Mouse (Mus musculus) telencephalon, adult 2 months (tissue): Measurements from ENCODE around the gene Htr1d.

Experiments used
- DNase-seq: peaks from one replicate; pipeline ENCODE4 v3.0.0-alpha.2; 2011; ENCODE audit warnings: low read depth, low spot score

Gene Htr1d

DNA sequence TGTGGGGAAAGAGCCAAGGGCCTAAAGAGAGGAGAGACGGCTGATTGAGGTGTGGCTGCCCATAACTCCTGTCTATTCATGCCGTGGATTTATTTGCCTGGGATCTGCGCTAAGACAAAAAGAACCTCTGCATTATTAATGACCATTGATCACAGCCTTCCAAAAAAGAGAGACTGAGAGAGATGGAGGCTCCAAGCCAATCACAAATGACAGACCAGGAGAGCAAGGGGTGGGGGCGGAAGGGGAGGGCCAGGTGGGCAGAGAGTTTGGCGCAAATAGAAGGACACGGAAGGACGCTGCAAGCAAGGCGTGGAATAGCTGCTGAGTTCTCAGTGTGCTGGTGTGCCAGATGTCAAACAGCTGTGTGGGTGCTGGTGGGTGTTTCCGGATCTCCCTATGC is at the start of gene Htr1d:
Htr1d (plus strand) TSS at position 301 of the 400 bp plus-strand sequence.
- DNase-seq, result no peak

DNA sequence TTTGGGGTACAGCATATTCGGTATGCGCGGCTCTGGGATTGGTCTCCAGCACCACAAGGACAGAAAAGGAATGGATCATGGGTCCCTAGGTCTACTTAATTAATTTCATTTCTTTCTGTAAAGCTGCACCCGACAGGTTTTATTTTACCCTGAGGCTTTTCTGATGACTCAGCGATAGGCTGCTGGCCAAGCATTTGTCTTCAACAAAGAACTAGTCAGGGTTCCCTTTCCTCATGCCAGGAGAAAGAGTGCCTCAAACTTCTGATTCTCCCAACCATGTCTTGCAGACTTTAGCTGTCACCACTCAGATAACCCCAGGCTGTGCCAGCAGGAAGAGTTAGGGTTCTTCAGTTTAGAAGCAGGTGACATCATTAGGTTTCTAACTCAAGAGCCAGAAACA is 46.3 kb upstream of the Htr1d start:
- DNase-seq, result no peak

- no peak for DNase-seq
Observed at GRCm38 (mm10) chr4:136383052-136383451, 40.3 kb upstream of the Htr1d start.

- no peak for DNase-seq
Observed at GRCm38 (mm10) chr4:136383839-136384238, 39.5 kb upstream of the Htr1d start.

DNA sequence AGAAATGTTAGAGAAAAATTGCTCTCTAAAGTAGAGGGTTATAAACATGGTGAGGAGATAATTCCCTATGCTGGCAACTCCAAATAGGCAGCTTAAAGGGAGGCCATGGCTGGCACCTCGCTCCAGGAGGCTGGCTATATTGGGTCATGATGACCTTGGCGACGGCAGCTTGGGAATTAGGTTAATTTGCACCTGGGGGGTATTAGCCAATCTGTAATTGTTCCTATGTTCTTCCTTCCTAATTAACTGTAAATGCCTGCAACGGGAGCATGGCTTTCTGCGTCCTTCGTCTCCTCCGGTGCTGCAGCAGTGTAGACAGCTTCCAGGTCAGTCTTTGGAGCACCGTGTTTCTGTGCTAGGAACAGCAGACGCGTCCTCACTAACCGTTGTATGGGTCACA is 36.1 kb upstream of the Htr1d start:
- DNase-seq, result no peak

- DNase-seq, result no peak
Observed at GRCm38 (mm10) chr4:136401806-136402205, 21.5 kb upstream of the Htr1d start.

DNA sequence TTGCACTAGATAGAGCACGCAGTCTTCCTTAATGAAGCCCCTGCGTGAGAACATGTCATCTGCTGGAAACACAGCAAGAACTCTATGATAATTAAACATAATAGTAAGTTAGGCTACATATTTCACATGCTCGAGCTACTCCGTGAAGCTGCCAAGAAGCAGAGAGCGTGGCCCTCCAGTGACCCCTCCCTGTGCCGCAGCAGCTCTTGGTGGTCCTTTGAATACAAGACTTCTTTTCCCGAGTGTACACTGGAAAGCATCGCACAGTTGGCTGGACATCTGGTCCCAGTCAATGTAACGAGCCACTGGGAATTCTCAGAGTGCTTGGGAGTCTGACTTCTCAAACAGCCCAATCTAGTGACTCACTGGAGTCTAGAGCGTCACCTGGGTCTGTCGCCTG is 15.5 kb upstream of the Htr1d start:
- DNase-seq, result no peak

DNA sequence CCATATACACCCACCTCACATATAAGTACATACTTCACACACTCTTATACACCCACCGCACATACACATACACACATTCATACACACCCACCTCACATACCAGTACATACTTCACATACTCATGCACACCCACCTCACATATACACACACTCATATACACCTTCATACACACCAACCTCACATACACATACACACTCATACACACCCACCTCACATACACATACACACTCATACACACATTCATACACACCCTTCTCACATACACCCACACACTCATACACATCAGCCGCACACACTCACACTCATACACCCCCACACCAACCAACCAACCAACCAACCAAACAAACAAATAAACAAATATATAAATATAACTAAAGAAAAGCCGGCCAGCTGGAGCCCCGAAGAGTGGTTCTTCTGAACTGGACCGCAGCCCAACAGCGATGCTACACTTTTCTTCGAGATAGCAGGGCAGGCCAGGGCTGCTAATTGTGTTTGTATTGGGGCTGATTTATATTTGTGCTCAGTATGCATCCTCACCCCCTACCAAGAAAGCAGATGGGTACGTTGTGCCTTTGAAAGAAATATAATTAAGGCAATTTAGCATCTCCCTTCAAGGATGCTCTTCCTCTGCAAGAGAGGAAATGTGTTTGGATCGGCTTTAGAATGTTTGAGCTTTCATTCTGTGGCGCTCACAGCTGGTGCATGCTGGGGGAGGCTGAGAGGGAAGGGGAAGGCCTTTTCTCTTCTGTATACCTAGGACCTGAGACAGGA is 11.1 kb upstream of the Htr1d start:
- DNase-seq, result no peak

DNA sequence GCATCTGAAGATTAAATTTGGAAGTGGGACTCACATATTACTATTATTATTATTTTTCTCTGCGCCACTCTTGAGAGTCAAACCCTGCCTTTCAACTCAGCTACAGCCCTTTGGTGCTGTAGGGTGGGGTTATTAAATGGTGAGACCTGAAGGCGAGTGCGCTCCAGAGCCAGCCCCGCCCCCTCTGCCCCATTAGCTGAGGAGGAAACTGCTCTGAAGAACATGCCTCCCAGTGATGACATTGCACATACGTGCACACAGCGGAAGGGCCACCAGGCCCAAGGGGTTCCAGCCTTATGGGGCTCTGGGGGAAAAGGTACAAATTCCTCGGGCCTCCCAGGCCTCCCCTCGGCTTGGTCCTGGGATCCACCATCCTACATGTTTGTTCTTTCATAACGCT is 7.8 kb upstream of the Htr1d start:
- DNase-seq, result no peak

GRCm38 (mm10) chr4:136418962-136419361 is 4.4 kb upstream of the Htr1d start:
- no peak for DNase-seq

- no peak for DNase-seq
Observed at GRCm38 (mm10) chr4:136419386-136419785, 3.9 kb upstream of the Htr1d start.

- DNase-seq, result no peak
Observed at GRCm38 (mm10) chr4:136424120-136424999, 1.0 kb downstream of the Htr1d start.

DNA sequence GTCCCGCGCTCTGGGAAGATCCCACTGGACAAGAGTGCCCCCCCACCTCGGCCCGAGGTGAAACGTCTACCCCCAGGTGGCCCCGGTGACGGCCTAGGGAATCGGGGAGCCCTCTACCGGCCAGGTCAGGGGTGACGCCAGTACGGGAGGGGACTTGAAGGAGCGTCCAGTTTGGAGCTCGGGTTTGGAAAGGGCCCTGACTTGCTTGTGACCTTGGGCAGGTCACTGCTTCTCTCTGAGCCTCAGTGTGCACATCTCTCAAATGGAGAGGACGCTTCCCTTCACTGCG is 1.6 kb downstream of the Htr1d start:
- DNase-seq, result no peak

DNA sequence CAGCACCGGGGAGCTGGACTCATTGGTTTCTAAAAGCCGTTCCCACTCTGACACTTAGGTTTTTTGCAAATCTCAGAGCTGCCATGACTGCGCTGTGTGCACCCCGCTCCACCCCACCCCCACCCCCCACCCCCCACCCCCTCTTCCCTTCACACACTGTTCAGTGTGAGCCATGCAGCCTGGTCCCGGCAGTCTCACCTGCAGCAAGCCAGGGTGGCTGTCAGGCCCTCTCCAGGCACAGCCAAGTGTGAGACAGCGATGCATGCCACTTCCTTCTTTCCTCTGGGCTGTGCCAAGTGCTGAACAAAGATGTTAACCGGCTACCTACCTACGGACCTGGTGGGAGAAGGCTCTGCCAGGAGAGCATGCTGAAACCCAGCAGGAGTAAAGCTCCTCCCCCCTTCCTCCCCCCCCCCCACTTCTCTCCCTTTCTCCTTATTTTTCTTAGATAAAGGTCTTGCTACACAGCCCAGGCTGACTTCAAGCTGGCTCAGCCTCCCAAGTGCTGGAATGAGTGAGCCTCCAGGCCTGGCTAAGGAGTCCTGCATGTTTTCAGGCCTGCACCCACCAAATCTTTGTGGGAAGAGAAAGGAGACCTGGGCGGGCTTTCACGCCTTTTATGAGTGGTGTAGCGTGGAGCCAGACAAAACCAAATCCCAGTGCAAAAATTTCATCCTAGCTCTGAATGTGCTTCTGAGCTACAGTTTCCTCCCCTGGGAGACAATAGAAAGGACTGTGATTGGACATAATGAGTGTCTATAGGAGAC is 7.5 kb downstream of the Htr1d start:
- DNase-seq, result no peak

- no peak for DNase-seq
Observed at GRCm38 (mm10) chr4:136431376-136431693, 8.0 kb downstream of the Htr1d start.

GRCm38 (mm10) chr4:136434029-136434428 is 10.7 kb downstream of the Htr1d start:
- no peak for DNase-seq

GRCm38 (mm10) chr4:136439106-136439505 is 15.8 kb downstream of the Htr1d start:
- DNase-seq, result no peak

DNA sequence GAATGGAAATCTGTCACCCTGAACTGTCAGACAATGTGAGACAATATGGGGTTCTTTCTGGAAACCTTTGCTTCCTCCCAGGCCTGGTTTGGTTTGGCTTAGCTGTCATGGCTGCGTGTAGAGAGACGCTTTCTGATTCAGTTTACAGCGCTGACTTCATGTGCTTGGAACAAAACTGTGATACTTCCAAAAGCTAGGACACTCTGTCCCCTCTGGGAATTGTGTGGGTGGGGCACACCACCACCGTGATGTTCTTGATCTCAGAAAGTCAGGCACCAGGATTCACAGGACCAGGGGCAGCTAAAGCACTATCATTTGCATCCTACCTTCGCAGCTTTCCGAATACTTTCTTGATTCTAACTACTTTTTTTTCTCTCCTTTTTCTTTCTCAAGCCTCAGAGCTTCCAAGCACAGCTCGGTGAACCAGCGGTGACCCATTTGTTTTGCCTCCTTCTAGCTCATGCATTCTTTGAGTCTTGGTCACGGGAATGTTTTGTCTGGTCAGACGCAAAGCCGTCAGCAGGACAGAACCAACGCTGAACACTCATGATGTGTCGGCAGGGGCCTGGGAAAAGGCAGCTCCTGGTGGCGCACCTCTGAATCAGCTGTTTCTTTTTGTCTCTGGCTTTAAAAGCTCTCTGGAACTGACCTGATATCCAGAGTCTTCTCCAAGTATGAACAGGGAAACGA is 18.2 kb downstream of the Htr1d start:
- DNase-seq, result no peak

DNA sequence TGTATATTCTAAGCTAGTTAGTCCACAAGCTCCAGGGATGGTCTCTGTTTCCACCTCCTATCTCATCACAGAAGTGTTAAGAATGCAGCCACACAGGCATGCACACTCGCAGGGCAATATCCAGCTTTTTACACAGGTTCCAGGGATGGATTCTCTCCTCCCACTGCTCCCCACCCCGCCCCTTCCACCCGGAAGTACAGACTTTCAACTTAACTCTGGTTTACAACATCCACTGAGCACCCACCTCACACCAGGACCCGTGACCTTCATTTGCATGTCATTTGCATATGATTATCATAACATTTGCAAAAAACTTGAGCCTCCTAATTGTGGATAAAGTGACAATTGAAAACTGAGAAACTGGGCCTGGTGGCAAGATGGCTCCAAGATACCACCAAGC is 21.2 kb downstream of the Htr1d start:
- no peak for DNase-seq

DNA sequence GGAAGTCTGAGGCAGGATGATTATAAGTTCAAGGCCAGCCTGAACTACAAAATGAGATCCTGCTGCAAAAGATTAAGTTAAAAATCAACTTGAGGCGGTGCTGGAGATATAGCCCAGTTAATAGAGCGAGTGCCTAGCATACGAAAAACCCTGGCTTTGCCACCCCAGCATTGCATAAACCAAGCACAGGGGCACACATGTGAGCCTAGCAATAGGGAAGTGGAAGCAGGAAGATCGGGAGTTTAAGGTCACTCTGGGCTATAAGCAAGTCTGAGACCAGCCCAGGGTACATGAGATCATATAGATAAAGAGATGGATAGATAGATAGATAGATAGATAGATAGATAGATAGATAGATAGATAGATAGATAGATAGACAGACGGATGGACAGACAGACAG is 26.5 kb downstream of the Htr1d start:
- DNase-seq, result no peak

- DNase-seq, result no peak
Observed at GRCm38 (mm10) chr4:136450271-136450670, 26.9 kb downstream of the Htr1d start.

DNA sequence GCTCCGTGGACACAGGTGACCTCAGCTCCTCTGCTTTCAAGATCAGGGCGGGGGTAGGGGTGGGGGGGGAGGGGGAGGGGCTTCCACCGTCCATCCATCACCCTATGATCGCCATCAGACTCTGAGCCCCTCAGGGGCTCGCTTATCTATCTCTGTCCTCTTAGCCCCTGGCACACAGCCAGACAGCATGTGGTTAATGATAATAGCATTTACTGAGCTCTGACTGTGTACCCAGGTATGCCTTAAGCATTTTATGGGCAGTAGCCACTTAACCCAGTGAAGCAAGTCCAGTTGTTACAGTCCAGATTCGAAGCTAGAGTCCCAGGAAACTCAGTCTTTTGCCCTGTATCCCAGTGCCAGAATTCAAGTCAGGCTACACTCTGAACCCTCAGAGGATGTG is 28.2 kb downstream of the Htr1d start:
- no peak for DNase-seq
